Mouse (Mus musculus) ES-Bruce4 (cell line): Measurements from ENCODE around the gene Col6a5.

Experiments used
- CTCF ChIP-seq: IDR thresholded peaks from one replicate; pipeline ENCODE4 v1.8.1; 2011; ENCODE audit warnings: low read depth, low read length
- EP300 ChIP-seq: IDR thresholded peaks from 2 replicates; pipeline ENCODE4 v1.6.1; 2011; ENCODE audit warnings: low read depth, low read length; ENCODE audit not compliant: insufficient read depth
- POLR2A ChIP-seq: IDR thresholded peaks from one replicate; pipeline ENCODE4 v1.8.1; 2011; ENCODE audit warnings: low read length; ENCODE audit not compliant: insufficient read depth

GRCm38 (mm10) chr9:105933816-105934215 lies 26.6 kb downstream of the Col6a5 start:
- TF ChIP-seq CTCF (no peak), POLR2A (no peak), EP300 (no peak)
